Mouse (Mus musculus) stomach, embryonic 14.5 days (tissue): ENCODE results near the gene Meis2. TPM values are rescaled to one million over a fixed set of nuclear protein-coding genes. Genes with fewer than 3 reads are reported as not detected.

Experiments used
- ATAC-seq: fragments of 200-750 bp; cut with Nextera tagmentation; 2 replicates; pipeline ENCODE4 v1.8.0; 2017; ENCODE audit warnings: low read depth, moderate TSS enrichment; ENCODE audit not compliant: insufficient number of reproducible peaks, insufficient read depth, low FRiP score
- H3K27ac ChIP-seq: fragments of 300-500 bp; sonication (generic); 2 replicates; pipeline ENCODE4 v1.5.1; 2014; ENCODE audit warnings: mild to moderate bottlenecking, low read length, moderate library complexity, mixed read lengths
- H3K27me3 ChIP-seq: fragments of 300-500 bp; sonication (generic); 2 replicates; pipeline ENCODE4 v1.6.1; 2014; ENCODE audit warnings: low read length, control low read depth, mixed read lengths; ENCODE audit not compliant: control insufficient read depth, insufficient read depth
- H3K36me3 ChIP-seq: fragments of 300-500 bp; sonication (generic); 2 replicates; pipeline ENCODE4 v1.6.1; 2014; ENCODE audit warnings: mild to moderate bottlenecking, control low read depth, low read length, moderate library complexity, mixed read lengths; ENCODE audit not compliant: control insufficient read depth, insufficient read depth
- H3K4me1 ChIP-seq: fragments of 300-500 bp; sonication (generic); 2 replicates; pipeline ENCODE4 v1.6.1; 2014; ENCODE audit warnings: low read length, control low read depth, mixed read lengths; ENCODE audit not compliant: control insufficient read depth, insufficient read depth
- H3K4me2 ChIP-seq: fragments of 300-500 bp; sonication (generic); replicated peaks from 2 replicates; pipeline ENCODE4 v1.6.1; 2014; ENCODE audit warnings: low read depth, low read length, control low read depth
- H3K4me3 ChIP-seq: fragments of 300-500 bp; sonication (generic); 2 replicates; pipeline ENCODE4 v1.5.1; 2014; ENCODE audit warnings: low read depth, low read length, control low read depth
- H3K9ac ChIP-seq: fragments of 300-500 bp; sonication (generic); replicated peaks from 2 replicates; pipeline ENCODE4 v1.6.1; 2014; ENCODE audit warnings: low read depth, mild to moderate bottlenecking, control low read depth, low read length, moderate library complexity, mixed read lengths
- H3K9me3 ChIP-seq: fragments of 300-500 bp; sonication (generic); 2 replicates; pipeline ENCODE4 v1.6.1; 2016; ENCODE audit warnings: low read depth, low read length, control low read depth; ENCODE audit not compliant: control insufficient read depth
- WGBS: fragments of 180-500 bp; shearing (Covaris S2); extraction: QIAGEN DNeasy Blood & Tissue Kit; methylation state at CpG from one replicate; pipeline ENCODE4 v1.1.7; 2014; 5-methylcytosine and 5-hydroxymethylcytosine counted together
- polyA plus RNA-seq: library from polyadenylated mRNA; unstranded; fragments of >200 nt; fragmentation: Nextera tagmentation; extraction: Ambion mirVana; gene quantifications from 2 replicates; pipeline ENCODE4 v1.2.1, GENCODE M21; 2014

The Meis2 gene
- polyA plus RNA-seq, 1 experiment from 2014 or later, result 85.0 TPM

- no peak overlapping the region for H3K9ac ChIP-seq
- no peak for ATAC-seq
- no peaks in the 10 kb centered on the region for H3K9me3 ChIP-seq
- H3K4me3 ChIP-seq, result no peak overlapping the region
- no peaks in the 10 kb centered on the region for H3K27me3 ChIP-seq
- H3K4me1 ChIP-seq, result no peaks in the 10 kb centered on the region
- WGBS, result 62% methylated on average over 9 of the region's 9 CpGs
- H3K4me2 ChIP-seq, result no peak overlapping the region
- peaks cover 11% of the 10 kb centered on the region for H3K36me3 ChIP-seq
- no peak overlapping the region for H3K27ac ChIP-seq
Measured at GRCm38 (mm10) chr2:115921687-115922086, 144.0 kb downstream of the Meis2 start.

GRCm38 (mm10) chr2:115920336-115920951 is 145.2 kb downstream of the Meis2 start:
- H3K36me3 ChIP-seq, result peaks cover 11% of the 10 kb centered on the region
- no peaks in the 10 kb centered on the region for H3K4me1 ChIP-seq
- no peaks in the 10 kb centered on the region for H3K27me3 ChIP-seq
- no peaks in the 10 kb centered on the region for H3K9me3 ChIP-seq
- no peak for ATAC-seq
- H3K4me2 ChIP-seq, result no peak overlapping the region
- WGBS, result 44% methylated on average over 5 of the region's 5 CpGs
- H3K9ac ChIP-seq, result no peak overlapping the region
- H3K4me3 ChIP-seq, result no peak overlapping the region
- no peak overlapping the region for H3K27ac ChIP-seq

- Histone ChIP-seq H3K9ac (no peak overlapping the region), H3K27ac (no peak overlapping the region), H3K36me3 (peaks cover 11% of the 10 kb centered on the region), H3K4me3 (no peak overlapping the region), H3K27me3 (no peaks in the 10 kb centered on the region), H3K9me3 (no peaks in the 10 kb centered on the region), H3K4me1 (no peaks in the 10 kb centered on the region), H3K4me2 (no peak overlapping the region)
- WGBS, result 79% methylated on average over 14 of the region's 14 CpGs
- no peak for ATAC-seq
Measured at GRCm38 (mm10) chr2:115919141-115920071, 146.2 kb downstream of the Meis2 start.

GRCm38 (mm10) chr2:115918561-115918960 is 147.1 kb downstream of the Meis2 start:
- no peak for ATAC-seq
- H3K4me3 ChIP-seq, result no peak overlapping the region
- H3K4me1 ChIP-seq, result no peaks in the 10 kb centered on the region
- H3K27me3 ChIP-seq, result no peaks in the 10 kb centered on the region
- H3K9me3 ChIP-seq, result no peaks in the 10 kb centered on the region
- H3K4me2 ChIP-seq, result no peak overlapping the region
- no peak overlapping the region for H3K27ac ChIP-seq
- peaks cover 11% of the 10 kb centered on the region for H3K36me3 ChIP-seq
- H3K9ac ChIP-seq, result no peak overlapping the region

GRCm38 (mm10) chr2:115914539-115914938 is 151.1 kb downstream of the Meis2 start:
- ATAC-seq, result no peak

GRCm38 (mm10) chr2:115912948-115913529 is 152.6 kb downstream of the Meis2 start:
- no peak for ATAC-seq
- H3K36me3 ChIP-seq, result 0 out of 2 replicates have a peak, but pooled peaks cover 2% of the 10 kb centered on the region
- H3K27ac ChIP-seq, result no peak overlapping the region; the same call in 1 of the 2 replicates
- no peak overlapping the region for H3K4me3 ChIP-seq
- no peak overlapping the region for H3K9ac ChIP-seq
- H3K4me2 ChIP-seq, result no peak overlapping the region
- no peaks in the 10 kb centered on the region for H3K4me1 ChIP-seq
- 49% methylated on average over 7 of the region's 7 CpGs for WGBS
- H3K9me3 ChIP-seq, result no peaks in the 10 kb centered on the region
- no peaks in the 10 kb centered on the region for H3K27me3 ChIP-seq

More at GRCm38 (mm10) chr2:115914539-115914938, 151.1 kb downstream of the Meis2 start:
- H3K4me3 ChIP-seq, result no peak overlapping the region
- WGBS, result 68% methylated on average over 4 of the region's 4 CpGs
- peaks cover 4% of the 10 kb centered on the region; the same call in 1 of the 2 replicates for H3K36me3 ChIP-seq
- no peak overlapping the region for H3K4me2 ChIP-seq
- no peaks in the 10 kb centered on the region for H3K4me1 ChIP-seq
- H3K27ac ChIP-seq, result no peak overlapping the region
- H3K27me3 ChIP-seq, result no peaks in the 10 kb centered on the region
- no peak overlapping the region for H3K9ac ChIP-seq
- no peaks in the 10 kb centered on the region for H3K9me3 ChIP-seq

- Histone ChIP-seq H3K9ac (no peak overlapping the region), H3K36me3 (0 out of 2 replicates have a peak, but pooled peaks cover 2% of the 10 kb centered on the region), H3K27me3 (no peaks in the 10 kb centered on the region), H3K4me2 (no peak overlapping the region), H3K4me3 (no peak overlapping the region), H3K4me1 (no peaks in the 10 kb centered on the region), H3K27ac (no peak overlapping the region), H3K9me3 (no peaks in the 10 kb centered on the region)
- WGBS, result 80% methylated on average over 17 of the region's 17 CpGs
- no peak for ATAC-seq
Measured at GRCm38 (mm10) chr2:115911913-115912642, 153.6 kb downstream of the Meis2 start.

- Histone ChIP-seq H3K4me2 (no peak overlapping the region), H3K27ac (no peak overlapping the region), H3K9ac (no peak overlapping the region), H3K4me3 (no peak overlapping the region), H3K4me1 (no peaks in the 10 kb centered on the region), H3K9me3 (no peaks in the 10 kb centered on the region), H3K27me3 (no peaks in the 10 kb centered on the region), H3K36me3 (0 out of 2 replicates have a peak, but pooled peaks cover 7% of the 10 kb centered on the region)
- 64% methylated on average over 4 of the region's 4 CpGs for WGBS
- ATAC-seq, result no peak
Measured at GRCm38 (mm10) chr2:115910217-115910616, 155.4 kb downstream of the Meis2 start.
